Mouse (Mus musculus) T-cell, adult 2 months (primary cell): ENCODE measurements around the gene Apex2.

Experiments
- DNase-seq: peaks from one replicate; pipeline ENCODE4 v3.0.0; 2022; ENCODE audit warnings: low spot score

Gene Apex2

DNA sequence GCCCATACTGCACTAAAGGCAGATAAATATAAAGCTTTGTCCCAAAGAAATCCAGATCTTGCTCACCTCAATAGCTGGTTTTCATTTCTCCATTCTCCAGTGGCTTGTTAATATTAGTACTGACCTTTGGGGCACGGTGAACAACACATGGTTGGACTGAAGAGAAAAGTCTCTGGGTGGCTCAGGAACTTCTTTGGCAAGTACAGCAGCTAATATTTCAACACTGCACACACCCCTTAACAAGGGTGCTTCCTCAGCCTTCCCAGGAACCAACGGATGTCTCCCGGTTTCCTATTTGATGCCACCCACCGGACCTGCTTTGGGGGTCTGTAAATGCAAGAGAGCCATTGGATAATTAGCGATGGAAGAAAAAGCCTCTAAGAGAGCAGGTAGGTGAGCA, at the start of gene Apex2:
Gene Apex2, minus strand, starts transcription at position 173 of the 400 bp plus-strand sequence.
- DNase-seq, result no peak

- no peak for DNase-seq
Measured at GRCm38 (mm10) chrX:150636421-150636820, 46.8 kb upstream of the Apex2 start.

GRCm38 (mm10) chrX:150598882-150599281, 9.2 kb upstream of the Apex2 start:
- no peak for DNase-seq

DNA sequence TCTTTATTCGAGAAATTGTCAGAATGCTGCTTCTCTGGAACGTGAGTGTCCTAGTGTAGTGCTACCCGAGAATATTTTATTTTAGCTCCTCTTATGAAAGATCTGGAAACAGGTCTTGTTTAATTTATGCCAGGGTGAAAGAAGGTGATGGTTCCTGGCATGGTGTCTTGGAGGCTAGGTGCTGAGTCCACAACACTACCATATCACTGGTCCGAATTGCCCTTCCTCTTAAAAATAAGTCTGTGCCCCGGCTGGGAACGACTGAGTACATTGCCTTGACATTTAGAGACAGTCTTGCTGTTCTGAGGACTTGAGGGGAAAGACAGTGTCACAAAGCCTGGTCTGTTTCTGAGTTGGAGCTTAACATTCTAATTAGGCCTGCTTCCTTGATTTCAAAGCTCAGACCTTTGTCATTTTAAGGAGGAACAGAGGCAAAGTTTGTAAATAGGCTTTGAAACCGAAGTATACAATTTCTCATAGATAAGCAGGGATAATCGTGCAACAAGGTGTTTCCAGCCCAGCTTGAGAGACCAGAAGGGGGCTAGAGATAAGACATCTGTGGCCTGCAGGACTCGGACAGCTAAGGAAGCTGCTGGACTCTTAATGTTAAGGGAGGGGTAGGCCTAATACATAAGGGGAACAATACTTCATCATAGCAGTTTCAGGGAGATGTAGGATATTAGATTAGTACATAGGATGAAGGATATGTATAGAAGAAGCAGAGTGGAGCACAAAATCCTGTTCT, 5.5 kb upstream of the Apex2 start:
- no peak for DNase-seq

GRCm38 (mm10) chrX:150594176-150594575, 4.5 kb upstream of the Apex2 start:
- DNase-seq, result no peak

GRCm38 (mm10) chrX:150593266-150594035, 3.8 kb upstream of the Apex2 start:
- no peak for DNase-seq

GRCm38 (mm10) chrX:150588023-150588764, 1.5 kb downstream of the Apex2 start, which contains the start of gene Pfkfb1:
Pfkfb1 (plus strand) TSS chrX:150588229.
- peak; percentile 70 for DNase-seq

GRCm38 (mm10) chrX:150585116-150585515, 4.6 kb downstream of the Apex2 start:
- DNase-seq, result no peak

GRCm38 (mm10) chrX:150581921-150582320, 7.7 kb downstream of the Apex2 start:
- DNase-seq, result no peak

DNA sequence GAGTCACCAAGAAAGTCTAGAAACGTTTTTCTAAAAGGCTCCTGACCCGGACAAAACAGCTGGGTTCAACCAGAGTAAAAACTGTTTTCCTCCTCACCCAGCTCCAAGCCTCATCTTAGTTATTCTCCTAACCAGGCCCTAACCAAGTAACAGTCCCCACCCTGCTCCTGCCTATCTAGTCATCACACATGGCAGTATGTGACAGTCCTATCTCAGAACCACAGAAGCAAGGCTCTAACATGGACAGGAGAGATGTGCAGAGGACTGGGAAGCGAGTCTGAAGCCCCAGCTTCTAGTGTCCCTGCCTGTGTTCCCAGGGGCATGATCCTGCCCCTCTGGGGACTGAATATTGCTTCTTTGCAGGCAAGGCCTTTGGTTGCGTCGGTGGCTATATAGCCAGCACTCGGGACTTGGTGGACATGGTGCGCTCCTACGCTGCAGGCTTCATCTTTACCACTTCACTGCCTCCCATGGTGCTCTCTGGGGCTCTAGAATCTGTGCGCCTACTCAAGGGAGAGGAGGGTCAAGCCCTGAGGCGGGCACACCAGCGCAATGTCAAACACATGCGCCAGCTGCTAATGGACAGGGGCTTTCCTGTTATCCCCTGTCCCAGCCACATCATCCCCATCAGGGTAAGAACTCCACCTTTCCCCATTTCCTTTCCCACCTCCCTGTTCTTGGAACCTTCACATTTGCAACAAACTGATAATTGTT, 24.9 kb downstream of the Apex2 start:
- no peak for DNase-seq

DNA sequence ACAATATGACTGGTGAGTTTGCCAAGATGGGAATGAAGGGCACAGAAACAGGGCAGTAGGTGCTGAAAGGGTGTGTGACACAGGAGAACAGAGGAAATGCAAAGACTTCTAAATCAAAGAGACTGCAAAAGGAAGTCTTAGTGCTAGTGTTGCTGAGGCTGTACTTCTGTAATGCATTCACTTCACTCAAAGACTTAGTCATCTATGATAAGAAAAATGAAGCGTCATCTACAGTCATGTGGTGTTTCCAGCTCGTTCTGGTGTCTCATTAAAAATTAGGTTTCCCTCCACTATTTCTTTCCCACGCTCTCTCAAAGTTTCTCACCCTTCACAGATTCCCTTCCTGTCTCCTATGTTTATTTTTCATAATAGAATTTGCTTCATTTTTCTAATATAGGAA, 35.6 kb downstream of the Apex2 start:
- no peak for DNase-seq

GRCm38 (mm10) chrX:150551986-150552385, 37.7 kb downstream of the Apex2 start:
- no peak for DNase-seq

- DNase-seq, result no peak
Measured at GRCm38 (mm10) chrX:150549639-150550038, 40.0 kb downstream of the Apex2 start.

- no peak for DNase-seq
Measured at GRCm38 (mm10) chrX:150547239-150547638, 42.4 kb downstream of the Apex2 start, which contains the start of gene Alas2. Alas2 (plus strand) TSS chrX:150547375.

GRCm38 (mm10) chrX:150541684-150542083, 48.0 kb downstream of the Apex2 start:
- DNase-seq, result no peak

DNA sequence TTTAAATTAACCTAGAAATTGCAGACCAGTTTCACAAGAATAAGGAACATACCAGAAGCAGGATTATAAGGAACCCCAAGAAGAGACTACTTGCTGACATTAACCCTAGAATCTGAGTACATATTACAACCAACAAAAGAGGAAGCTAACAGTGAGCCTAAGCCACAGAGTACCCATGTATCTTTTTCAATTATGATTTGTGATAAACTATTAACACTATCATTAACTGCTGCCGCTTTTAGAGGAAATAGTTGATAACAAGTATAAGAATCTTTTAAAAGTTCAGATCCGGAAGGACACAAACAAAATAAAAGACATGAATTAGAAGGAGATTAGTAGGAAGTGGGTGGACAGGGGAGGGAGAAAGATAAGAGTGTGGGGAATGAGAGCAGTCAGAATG, 49.6 kb downstream of the Apex2 start:
- DNase-seq, result no peak

GRCm38 (mm10) chrX:150516477-150516876, 73.2 kb downstream of the Apex2 start:
- DNase-seq, result no peak

DNA sequence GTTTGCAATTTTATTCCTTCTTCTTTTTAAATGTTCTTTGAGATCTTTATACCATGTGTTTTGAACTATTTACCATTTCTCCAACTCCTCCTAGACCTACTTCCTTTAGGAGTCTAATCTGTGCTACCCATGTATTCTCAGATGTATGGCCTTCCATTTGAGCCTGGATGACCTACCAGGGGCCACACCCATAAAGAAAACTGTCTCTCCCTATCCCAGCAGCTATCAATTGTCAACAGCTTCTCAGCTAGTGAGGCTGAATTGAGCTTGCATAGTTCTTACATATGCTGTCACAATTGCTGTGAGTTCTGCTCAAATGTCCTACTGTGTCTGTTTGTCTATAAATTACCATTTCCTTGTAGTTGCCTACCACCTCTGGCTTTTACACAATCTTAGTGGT, 73.7 kb downstream of the Apex2 start:
- no peak for DNase-seq

- DNase-seq, result no peak
Measured at GRCm38 (mm10) chrX:150514127-150514526, 75.5 kb downstream of the Apex2 start.

DNA sequence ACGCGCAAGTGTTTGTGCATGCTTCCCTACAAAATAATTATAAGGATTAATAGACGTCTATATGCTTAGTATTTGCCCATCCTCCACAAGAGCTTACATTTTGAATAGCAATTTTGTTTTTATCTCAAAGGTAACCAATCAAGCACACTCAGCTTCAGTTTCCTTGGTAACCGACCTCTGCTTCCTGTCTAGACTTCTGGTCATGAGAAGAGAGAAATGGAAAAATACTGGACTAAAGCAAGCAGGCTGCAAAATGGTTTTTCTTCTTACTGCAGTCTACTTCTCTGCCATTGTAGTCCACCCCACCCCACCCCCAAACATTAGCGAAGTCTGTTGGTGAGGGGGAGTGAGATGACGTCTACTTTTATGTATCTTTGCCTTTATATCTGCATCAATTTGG, 78.4 kb downstream of the Apex2 start:
- DNase-seq, result no peak

- peak; percentile 21 for DNase-seq
Measured at GRCm38 (mm10) chrX:150510631-150511030, 79.0 kb downstream of the Apex2 start.

GRCm38 (mm10) chrX:150508696-150509095, 81.0 kb downstream of the Apex2 start:
- no peak for DNase-seq
